ENCODE assay signal across 28 mouse cellular contexts in genomic region chr16:83021311-83021710, GRCm38 (mm10).
"Had no signal": no experiment of that assay in that cellular context is flagged by ENCODE, and none has a peak within 500 bp of the region (broad histone marks: within the 10 kb centered on the region; RNA-seq: fewer than 3 reads in every experiment).

No protein-coding gene starts in this region.

- H3K27ac ChIP-seq: embryonic facial prominence, embryonic 10.5 days; embryonic facial prominence, embryonic 12.5 days; embryonic facial prominence, embryonic 13.5 days; embryonic facial prominence, embryonic 15.5 days; forebrain, embryonic 10.5 days; forebrain, embryonic 12.5 days; forebrain, embryonic 13.5 days; forebrain, embryonic 15.5 days; gastrocnemius, adult 2 months; heart, adult 2 months had no signal

- H3K4me3 ChIP-seq: embryonic facial prominence, embryonic 10.5 days; embryonic facial prominence, embryonic 12.5 days; embryonic facial prominence, embryonic 13.5 days; embryonic facial prominence, embryonic 15.5 days; erythroblast, embryonic 14.5 days; forebrain, embryonic 10.5 days; forebrain, embryonic 12.5 days; forebrain, embryonic 13.5 days; forebrain, embryonic 15.5 days; gastrocnemius, adult 2 months; heart, adult 2 months had no signal

- H3K4me2 ChIP-seq: embryonic facial prominence, embryonic 12.5 days; embryonic facial prominence, embryonic 13.5 days; embryonic facial prominence, embryonic 15.5 days; forebrain, embryonic 12.5 days; forebrain, embryonic 13.5 days; forebrain, embryonic 15.5 days had no signal

- H3K27me3 ChIP-seq: embryonic facial prominence, embryonic 12.5 days; embryonic facial prominence, embryonic 13.5 days; embryonic facial prominence, embryonic 15.5 days; forebrain, embryonic 12.5 days; forebrain, embryonic 13.5 days; forebrain, embryonic 15.5 days had no signal

- H3K9ac ChIP-seq: embryonic facial prominence, embryonic 12.5 days; embryonic facial prominence, embryonic 13.5 days; embryonic facial prominence, embryonic 15.5 days; forebrain, embryonic 12.5 days; forebrain, embryonic 13.5 days; forebrain, embryonic 15.5 days; forebrain, postnatal 0 days had no signal

- H3K4me1 ChIP-seq: embryonic facial prominence, embryonic 10.5 days; embryonic facial prominence, embryonic 12.5 days; embryonic facial prominence, embryonic 13.5 days; embryonic facial prominence, embryonic 15.5 days; forebrain, embryonic 10.5 days; forebrain, embryonic 12.5 days; forebrain, embryonic 13.5 days; forebrain, embryonic 15.5 days had no signal

- H3K9me3 ChIP-seq: embryonic facial prominence, embryonic 10.5 days; embryonic facial prominence, embryonic 12.5 days; embryonic facial prominence, embryonic 13.5 days; embryonic facial prominence, embryonic 15.5 days; forebrain, embryonic 10.5 days; forebrain, embryonic 12.5 days; forebrain, embryonic 13.5 days; forebrain, embryonic 15.5 days had no signal

- DNase-seq: cerebellum, adult 8-10 months; cerebellum, adult 9-10 months; cerebellum, adult 9-11 months; cerebellum, postnatal 10 days; cerebellum, postnatal 14 days; cerebellum, postnatal 25 days; cerebellum, postnatal 36 days; embryo, embryonic 11 days; forebrain, postnatal 0 days; gastrocnemius, adult 2 months; gastrocnemius, postnatal 10 days; gastrocnemius, postnatal 14 days; gastrocnemius, postnatal 25 days; gastrocnemius, postnatal 36 days; heart, adult 11 months; heart, adult 18-20 months; heart, adult 2 months had no signal

- H3K36me3 ChIP-seq: embryonic facial prominence, embryonic 10.5 days; embryonic facial prominence, embryonic 12.5 days; embryonic facial prominence, embryonic 13.5 days; embryonic facial prominence, embryonic 15.5 days; forebrain, embryonic 10.5 days; forebrain, embryonic 12.5 days; forebrain, embryonic 15.5 days had no signal

- ATAC-seq: forebrain, embryonic 13.5 days; forebrain, embryonic 14.5 days; forebrain, embryonic 15.5 days; forebrain, embryonic 16.5 days; forebrain, postnatal 0 days had no signal
